Mouse (Mus musculus): Measurements from ENCODE around the gene Efna3. TPM values are rescaled to one million over a fixed set of nuclear protein-coding genes. Genes with fewer than 3 reads are reported as not detected.

Gene Efna3
- total RNA-seq, 2 experiments from 2014 or later = 58.3 to 60.8 TPM

GRCm38 (mm10) chr3:89287286-89287685 is 35.5 kb downstream of the Efna3 start:
- no peak for DNase-seq (ENCODE audit: low spot score in 2 of 2)

- no peak for DNase-seq (ENCODE audit: low spot score in 2 of 2)
Measured at GRCm38 (mm10) chr3:89285526-89285925, 37.2 kb downstream of the Efna3 start.

GRCm38 (mm10) chr3:89284261-89284660 is 38.5 kb downstream of the Efna3 start:
- no peak for DNase-seq (ENCODE audit: low spot score in 2 of 2)

- DNase-seq (ENCODE audit: low spot score in 2 of 2) = no peak
Measured at GRCm38 (mm10) chr3:89282291-89282643, 40.5 kb downstream of the Efna3 start.

- DNase-seq (ENCODE audit: low spot score in 2 of 2) = peak; percentile 88 to 91
Measured at GRCm38 (mm10) chr3:89281579-89282290, 41.0 kb downstream of the Efna3 start.

GRCm38 (mm10) chr3:89280606-89281511 is 41.9 kb downstream of the Efna3 start, which contains the start of gene Efna1:
Gene Efna1 (minus strand): TSS chr3:89281142.
- DNase-seq (ENCODE audit: low spot score in 2 of 2) = peak; percentile 32 to 38

GRCm38 (mm10) chr3:89280050-89280605 is 42.6 kb downstream of the Efna3 start:
- no peak for DNase-seq (ENCODE audit: low spot score in 2 of 2)

GRCm38 (mm10) chr3:89279153-89279890 is 43.4 kb downstream of the Efna3 start:
- peak; percentile 79 to 83 for DNase-seq (ENCODE audit: low spot score in 2 of 2)

- no peak for DNase-seq (ENCODE audit: low spot score in 2 of 2)
Measured at GRCm38 (mm10) chr3:89278643-89279042, 44.1 kb downstream of the Efna3 start.

- no peak for DNase-seq (ENCODE audit: low spot score in 2 of 2)
Measured at GRCm38 (mm10) chr3:89278107-89278506, 44.7 kb downstream of the Efna3 start.

- peak in 1 of 2 experiments; percentile 42 for DNase-seq (ENCODE audit: low spot score in 2 of 2)
Measured at GRCm38 (mm10) chr3:89277281-89278021, 45.3 kb downstream of the Efna3 start.

GRCm38 (mm10) chr3:89276061-89276460 is 46.7 kb downstream of the Efna3 start:
- DNase-seq (ENCODE audit: low spot score in 2 of 2) = no peak

- DNase-seq (ENCODE audit: low spot score in 2 of 2) = no peak
Measured at GRCm38 (mm10) chr3:89271760-89272159, 51.0 kb downstream of the Efna3 start.

GRCm38 (mm10) chr3:89270891-89271290 is 51.9 kb downstream of the Efna3 start:
- DNase-seq (ENCODE audit: low spot score in 2 of 2) = peak; percentile 75 to 77

GRCm38 (mm10) chr3:89270051-89270755 is 52.6 kb downstream of the Efna3 start, which contains the start of gene Slc50a1:
Gene Slc50a1 (minus strand): TSS chr3:89270570.
- peak; percentile 87 to 90 for DNase-seq (ENCODE audit: low spot score in 2 of 2)

GRCm38 (mm10) chr3:89268916-89269315 is 53.8 kb downstream of the Efna3 start:
- DNase-seq (ENCODE audit: low spot score in 2 of 2) = no peak

- DNase-seq (ENCODE audit: low spot score in 2 of 2) = peak; percentile 71 to 84
Measured at GRCm38 (mm10) chr3:89266439-89266893, 56.3 kb downstream of the Efna3 start.

Data from left cerebral cortex, adult 18-20 months (tissue).